Mouse (Mus musculus): ENCODE measurements around the gene Ccm2.

DNA sequence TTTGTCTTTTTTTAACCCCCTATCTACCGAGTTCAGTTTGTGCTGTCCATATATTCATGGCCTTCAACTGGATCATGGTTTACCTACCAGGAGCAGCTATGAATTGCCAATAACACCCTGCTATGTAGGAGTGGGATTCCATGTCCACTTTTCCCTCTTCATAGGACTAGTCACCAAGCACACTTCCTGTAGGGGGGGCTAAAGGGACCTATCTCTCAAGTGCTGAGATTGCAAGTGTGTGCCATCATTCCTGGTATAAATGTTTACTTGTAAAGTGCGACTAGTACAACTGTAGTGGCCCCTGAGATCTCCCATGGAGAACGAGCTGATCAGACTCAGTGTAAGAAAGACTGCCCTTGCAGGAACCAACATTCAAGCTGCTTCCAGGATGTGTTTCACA lies 11.5 kb downstream of the Ccm2 start:
- TF ChIP-seq CTCF (IDR thresholded peaks at IDR 0.05; ENCODE audit: extremely low read depth, insufficient read depth, insufficient read length, insufficient replicate concordance) = no peak
- no peak for TF ChIP-seq POLR2A (IDR thresholded peaks at IDR 0.05; ENCODE audit: low read depth, low read length)
